Mouse (Mus musculus) kidney, adult 9 months (tissue): ENCODE results near the gene Smn1.
"Not testable (repeated sequence)": the region's sequence is repeated elsewhere in the genome, so short reads cannot be mapped to it uniquely, and the experiment has no call there.

Experiments
- DNase-seq: peaks from one replicate; pipeline ENCODE4 v3.0.0; 2022

Smn1 gene

DNA sequence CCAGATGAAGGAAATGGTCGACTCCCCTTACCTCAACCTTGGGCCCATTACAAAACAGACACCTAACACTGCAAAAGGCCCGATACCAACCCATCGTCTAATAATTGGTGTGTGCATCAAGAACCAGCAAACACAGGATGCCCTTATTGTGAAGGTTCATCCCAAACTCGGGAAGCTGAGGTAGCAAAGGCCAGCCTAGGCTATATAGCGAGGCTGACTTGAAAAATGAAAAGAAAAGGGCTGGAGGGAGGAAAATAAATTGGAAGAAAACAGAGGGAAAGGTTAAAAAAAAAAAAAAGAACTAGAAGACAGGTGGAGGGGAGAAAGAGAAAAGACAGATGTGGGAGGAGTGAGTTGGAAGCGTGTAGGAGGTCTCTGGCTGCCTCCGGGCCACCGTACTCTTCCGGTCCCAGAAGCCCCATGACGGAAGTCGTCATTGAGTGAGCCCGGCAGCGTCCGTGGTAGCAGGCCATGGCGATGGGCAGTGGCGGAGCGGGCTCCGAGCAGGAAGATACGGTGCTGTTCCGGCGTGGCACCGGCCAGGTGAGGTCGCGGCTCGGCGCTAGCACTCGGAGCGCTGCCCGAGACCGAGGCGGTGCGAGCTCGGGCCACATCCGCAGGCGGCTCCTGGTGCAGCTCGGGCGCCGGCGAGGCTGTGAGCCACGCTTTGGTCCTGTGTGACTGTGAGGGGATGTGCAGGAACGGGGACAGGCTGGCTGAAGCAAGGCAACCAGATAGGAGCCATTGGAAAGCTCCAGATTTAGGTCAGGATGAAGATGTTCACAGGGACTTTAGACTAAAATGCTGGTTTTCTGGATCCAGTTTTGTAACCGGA lies at the start of gene Smn1:
TSS of gene Smn1 (plus strand) at position 430 of the 835 bp plus-strand sequence.
- DNase-seq: peak; percentile 96

DNA sequence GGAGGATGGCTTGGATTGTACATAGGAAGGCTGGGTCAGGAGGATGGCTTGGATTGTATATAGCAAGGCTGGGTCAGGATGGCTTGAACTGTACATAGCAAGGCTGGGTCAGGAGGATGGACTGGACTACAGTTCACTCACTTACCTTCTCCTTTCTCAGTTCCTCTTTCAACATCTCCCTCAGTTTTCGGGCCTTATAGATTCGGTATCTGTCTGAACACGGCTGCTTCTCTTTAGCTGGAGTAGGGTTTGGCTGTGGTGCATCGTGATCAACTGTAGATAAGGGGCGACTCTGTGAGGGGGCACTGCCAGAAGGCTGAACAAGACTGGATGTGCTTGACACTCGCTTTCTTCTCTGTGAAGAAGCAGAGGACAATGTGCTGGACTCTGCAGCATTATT lies 25.8 kb upstream of the Smn1 start:
- DNase-seq: no peak

DNA sequence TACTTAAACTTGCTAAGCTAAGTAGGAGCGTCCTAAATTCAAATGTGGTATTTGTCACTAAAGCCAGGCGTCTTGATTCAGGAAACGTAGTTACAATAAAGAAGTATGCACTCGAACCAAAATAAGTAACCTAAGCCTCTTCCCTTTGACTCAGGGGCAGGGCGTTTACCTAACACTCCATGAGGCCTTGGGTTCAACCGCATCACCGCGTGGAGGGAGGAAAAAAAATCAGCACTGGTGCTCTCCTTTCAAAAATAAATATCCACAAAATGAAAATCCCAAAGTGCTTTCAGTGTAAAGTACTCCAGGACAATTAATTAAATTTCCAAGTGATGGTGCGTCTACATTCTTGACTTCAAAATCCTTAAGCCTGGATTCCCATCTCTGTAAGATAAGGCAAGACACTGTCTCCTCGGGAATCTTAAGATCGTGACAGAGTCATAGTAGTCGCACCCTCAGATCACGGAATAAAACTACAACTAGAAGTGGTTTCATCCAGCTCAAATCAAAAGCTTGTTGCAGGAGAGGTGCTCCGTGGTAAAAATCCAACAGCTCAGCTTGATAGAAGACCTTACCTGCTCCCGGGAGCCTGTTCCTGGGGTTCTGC lies 21.5 kb upstream of the Smn1 start:
- DNase-seq: no peak

DNA sequence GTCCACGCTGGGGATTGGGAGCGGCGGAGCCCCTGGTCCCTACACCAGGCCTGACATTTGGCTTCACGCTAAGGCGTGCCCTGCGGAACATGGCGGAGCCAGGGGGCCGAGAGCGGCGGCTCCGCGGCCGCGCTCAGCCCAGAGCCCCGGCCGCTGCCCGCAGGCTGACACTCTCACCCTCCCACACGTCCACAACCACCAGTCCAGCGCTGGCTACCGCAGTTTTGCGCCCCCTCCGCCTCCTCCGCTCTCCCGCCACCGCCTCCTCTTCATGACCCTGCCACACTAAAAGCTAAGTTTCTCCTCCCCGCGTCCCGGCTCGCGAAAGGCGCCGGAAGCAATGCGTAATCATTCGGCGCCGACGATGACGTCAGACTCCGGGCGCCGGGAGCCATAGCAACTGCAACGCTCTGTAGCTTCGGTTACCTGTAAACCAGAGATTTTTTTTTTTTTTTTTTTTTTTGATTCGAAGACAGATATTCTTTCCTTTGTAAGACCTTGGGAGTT lies 20.9 kb upstream of the Smn1 start, which contains the start of gene Bdp1:
TSS of gene Bdp1 (minus strand) at position 323 of the 507 bp plus-strand sequence.
- peak; percentile 95 for DNase-seq

DNA sequence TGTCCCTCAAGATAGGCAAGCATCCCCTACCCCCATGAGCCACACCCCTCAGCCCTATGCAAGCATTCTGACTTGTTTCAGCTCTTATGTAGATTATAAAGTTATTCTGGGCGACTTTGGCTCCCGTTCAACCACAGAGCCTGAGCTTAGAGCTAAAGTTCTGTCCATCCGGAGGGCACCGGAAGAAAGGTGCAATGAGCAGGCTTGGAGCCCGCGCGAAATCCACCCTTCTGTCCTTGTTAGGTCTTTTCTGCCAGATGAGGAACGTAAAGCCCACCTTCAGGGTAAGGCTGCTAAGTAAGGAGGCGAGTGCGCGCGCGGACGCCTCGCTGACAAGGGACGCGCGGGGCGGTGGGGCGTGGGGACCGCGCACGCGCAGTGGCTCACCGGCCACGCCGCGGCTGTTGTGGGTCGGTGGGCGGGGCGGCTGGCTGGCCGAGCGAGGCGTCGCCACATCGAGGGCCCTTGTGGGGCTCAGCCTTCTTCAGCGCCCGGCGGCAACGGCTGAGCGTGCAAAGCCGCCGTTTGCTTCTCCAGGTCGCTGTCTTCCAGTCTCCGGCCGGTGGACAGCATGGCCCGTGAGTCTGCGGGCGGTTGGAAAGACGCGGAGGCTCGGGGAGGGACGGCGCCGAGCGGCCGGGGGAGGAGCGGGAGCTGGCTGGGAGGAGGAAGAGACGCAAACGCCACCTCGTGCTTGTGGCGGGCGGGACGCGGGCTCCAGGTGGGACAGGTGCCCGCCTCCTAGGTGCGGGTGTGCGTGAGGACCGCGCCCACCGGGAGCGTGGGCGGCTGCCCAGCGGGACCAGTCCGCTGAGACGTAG lies 16.8 kb upstream of the Smn1 start, which contains the start of gene Serf1:
TSS of gene Serf1 (plus strand) at position 361 of the 821 bp plus-strand sequence.
- peak; percentile 73 for DNase-seq

DNA sequence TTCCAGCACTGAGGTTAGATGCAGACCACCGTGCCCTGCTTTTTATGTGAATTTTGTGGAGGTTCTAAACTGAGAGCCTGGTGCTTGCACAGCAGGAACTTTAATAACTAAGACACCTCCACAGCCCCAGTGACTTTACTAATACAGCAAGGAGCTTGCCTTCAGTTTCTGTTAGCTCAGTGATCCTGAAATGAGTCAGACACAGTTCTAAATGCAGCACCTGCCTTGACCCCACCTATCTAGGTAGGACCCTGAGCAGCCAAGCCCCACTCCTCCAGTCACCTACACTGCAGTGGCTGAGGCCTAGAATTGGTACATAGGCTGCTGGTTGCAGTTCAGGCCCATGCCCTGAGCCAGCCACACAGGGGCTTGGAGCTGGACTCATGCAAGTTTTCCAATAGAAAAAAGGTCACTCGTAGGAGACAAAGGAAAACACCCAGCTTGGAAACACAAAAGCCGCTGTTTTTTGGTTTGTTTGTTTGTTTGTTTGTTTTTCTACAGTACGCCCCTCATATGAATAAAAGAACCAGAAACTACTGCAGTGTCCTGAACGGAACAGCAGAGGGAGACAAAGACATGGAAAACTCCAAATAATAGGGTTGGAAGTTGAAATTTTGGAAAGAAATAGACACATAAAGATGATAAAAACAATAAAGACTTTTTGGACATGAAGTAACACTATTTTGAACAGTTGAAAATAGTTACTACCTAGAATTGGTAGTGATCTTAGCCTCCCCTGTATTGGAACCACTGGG lies 12.3 kb upstream of the Smn1 start:
- DNase-seq: peak; percentile 34

DNA sequence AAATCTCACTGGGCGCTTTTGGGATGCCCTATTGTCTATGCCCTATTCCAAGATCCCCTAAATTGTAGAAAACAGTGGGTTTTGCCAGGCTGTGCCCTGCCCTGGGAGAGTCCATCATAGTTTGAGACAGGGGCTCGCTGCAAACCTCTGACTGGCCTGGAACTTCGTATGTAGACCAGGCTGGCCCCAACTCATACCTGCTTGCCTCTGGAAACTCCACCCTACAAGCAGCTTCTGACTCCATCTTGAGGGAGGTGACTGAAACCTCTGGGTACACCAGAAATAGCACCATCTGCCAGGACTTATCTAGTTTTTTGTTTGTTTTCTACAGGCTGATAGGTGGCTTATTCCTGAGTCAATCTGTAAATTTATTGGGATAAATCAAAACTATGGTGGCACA lies 682 bp upstream of the Smn1 start:
- DNase-seq: no peak

DNA sequence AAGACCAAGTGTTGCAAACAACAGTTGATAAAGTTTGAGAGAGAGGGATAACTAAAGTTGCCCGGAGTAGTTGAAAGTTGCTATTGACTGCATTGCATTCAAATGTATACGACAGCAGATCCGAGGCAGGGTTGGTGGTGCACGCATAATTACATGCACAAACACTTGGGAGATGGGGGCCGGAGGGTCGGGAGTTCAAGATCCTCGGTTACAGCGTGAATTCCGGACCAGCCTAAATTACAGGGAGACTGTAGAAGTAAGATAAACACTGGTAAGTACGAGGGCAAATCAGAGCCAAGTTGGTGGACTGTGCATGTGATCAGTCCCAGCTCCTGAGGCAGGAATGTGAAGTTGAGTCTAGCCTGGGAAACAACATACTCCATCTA lies 599 bp downstream of the Smn1 start:
- no peak for DNase-seq

DNA sequence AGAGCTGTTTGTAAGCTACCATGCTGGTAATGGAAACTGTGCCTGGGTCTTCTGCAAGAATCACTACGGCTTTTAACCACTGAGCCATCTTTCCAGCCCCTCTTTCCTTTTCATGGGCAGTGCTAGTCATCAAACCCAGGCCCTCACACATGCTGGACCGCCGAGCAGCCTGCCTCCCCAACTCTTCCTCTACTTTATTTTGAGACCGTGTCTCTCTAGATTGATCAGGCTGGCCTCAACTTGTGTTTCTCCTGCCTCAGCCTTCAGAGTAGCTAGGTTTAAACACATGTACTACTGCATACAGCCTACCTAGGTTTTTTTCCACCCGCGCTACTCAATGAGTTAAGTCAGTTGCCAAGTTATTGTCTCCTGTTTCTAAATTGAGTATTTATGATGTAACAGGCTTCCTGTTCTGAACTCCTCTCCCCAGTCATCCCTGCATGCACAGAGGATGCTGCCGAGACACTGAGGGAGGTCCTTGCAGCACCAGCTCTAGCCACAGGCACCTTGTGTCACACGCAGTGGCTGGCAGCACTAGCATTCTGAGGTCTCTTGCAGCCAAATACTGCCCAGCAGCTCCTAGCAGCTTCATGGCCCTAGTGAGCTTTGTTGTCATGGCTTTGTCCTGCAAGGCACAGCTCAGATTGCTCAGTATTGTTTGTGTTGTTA lies 17.1 kb downstream of the Smn1 start:
- DNase-seq: no peak

DNA sequence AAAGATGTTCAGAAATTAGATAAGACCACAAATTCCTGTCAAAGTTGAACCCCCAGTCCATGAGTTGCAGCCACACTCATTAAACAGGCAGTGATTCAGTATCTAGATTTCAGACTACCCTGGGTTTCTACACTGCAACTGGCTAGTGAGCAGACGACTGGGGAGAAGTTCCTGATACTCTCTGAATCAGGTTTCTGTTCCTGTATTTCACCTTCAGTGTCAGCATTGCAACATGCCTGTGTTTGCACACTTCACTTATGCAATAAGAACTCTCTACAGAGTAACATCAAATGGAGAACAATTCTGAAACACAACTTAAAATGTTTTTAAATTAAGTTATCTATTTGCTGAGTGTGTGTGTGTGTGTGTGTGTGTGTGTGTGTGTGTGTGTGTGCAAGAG lies 28.0 kb downstream of the Smn1 start:
- DNase-seq: no peak

DNA sequence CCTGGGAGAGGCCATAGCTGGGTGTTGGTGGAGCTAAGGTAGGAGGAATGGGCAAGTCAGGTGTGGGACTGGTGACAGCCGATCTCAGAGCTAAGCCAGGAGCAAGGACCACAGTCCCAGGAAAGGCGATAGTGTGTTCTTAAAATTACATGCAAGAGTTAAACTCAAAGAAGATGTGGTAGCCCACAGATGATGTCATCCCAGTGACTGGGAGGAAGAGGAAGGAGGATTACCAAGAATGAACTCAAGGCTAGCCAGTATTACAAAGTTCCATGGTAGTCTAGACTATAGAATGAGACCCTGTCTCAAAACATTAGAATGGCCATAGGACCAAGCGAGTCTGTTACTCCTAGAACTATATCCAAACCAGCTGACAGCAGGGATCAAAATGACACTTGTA lies 32.0 kb downstream of the Smn1 start:
- no peak for DNase-seq

DNA sequence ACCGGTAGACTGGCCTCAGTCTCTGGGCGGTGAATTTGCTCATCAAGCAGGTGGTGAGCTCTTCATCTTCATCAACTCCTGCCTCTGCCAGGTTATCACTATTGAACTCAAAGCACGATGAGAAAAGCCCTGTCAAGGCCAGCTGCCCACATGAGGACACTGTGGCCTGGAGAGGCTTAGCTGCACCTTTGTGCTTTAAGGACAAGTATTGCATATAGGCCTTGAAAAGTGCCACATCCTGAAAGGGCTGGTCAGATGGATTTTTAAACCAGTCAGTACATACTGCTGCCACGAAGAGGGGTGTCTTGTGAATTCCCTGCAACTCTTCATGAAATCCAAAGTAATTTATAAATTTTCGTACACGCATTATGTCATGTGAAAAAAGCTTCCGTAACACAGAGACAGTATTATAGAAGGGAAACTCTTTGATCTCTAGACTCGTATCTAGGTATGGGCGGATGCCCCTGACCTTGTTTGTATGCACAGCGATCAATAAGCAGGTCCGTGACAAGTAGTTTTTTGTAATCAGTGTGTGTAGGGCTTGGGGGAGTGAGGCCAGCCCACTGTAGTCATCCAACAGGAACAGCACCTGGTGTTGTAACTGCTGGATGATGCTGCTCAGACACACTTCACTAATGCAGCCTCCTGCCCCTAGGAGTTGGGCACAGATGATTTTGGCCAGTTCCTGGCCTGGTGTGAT lies 36.7 kb downstream of the Smn1 start:
- DNase-seq: not testable (repeated sequence)

DNA sequence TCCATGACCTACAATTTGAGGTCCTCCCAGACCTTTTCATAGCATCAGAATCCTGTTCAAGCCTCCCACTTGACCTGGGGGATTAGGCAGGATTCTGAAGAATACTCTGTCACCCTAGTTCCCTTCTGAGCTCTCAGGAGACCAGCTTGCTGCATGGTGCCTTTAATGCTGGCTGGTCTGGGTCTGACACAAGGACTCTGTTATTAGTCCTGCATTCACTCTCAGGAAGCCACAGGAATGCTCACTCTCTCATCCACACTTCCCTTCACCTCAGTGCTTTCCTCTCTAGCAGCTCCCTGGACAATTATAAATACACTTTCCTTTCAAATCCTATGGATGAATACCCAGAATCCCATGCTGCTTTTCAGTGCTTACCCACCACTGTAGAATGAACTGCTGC lies 37.8 kb downstream of the Smn1 start:
- DNase-seq: not testable (repeated sequence)

DNA sequence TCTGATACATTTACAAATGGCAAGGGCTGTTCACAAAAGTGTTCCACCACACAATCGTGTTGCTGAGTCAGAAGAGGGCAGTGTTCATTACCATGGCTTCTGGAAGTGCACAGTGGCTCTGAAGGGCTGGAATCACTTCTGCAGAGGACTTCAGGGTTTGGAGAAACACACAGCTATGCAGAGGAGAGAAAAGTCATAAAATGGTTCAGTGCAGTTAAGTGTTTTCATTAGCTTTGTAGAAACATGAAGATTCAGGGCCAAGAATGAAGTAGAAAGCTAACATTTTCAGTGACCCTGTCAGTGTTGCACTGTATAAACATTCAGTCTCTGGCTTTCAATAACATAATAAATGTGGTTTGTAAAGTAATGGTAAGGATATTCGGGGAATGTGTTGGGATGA lies 41.7 kb downstream of the Smn1 start:
- not testable (repeated sequence) for DNase-seq

DNA sequence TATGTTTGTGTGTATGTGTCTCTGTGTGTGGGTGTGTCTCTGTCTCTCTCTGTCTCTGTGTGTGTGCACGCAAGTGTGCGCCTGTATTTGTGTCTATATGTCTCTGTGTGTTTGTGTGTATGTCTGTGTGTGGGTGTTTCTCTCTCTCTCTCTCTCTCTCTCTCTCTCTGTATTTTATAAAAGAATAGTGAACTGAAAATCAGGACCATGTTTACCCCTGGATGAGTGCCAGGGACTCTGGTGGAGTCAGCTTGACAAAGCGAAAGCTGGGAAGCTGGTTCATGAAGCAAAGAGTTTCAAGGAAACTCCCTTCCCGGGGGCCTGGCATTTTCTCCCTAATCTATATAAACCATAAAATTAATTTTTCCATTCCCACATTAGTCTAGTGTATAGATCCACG lies 49.7 kb downstream of the Smn1 start:
- DNase-seq: not testable (repeated sequence)

DNA sequence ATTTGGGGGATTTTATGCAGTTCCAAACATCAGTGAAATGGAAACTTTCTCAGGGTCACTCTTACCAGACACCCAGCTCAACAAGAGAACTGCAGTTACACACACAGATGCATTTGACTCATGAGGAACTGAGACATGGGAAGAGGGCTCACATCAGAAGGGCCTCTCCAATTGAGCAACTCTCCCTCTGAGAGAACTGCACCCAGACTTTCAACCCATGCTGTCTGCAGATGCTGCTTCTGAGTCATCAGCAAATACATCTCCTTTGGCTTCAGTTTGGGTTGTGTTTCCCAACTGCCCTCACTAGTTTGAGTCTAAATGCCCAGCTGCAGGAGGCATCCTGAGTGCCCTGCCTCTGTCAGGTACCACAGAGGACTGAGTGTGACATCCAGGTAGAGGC lies 58.5 kb downstream of the Smn1 start:
- DNase-seq: not testable (repeated sequence)
